Mouse (Mus musculus) limb, embryonic 14.5 days (tissue): ENCODE data around the gene Ephb2. TPM values are rescaled to one million over a fixed set of nuclear protein-coding genes. Genes with fewer than 3 reads are reported as not detected.

Experiments used
- ATAC-seq: fragments of 200-750 bp; cut with Nextera tagmentation; 2 replicates; pipeline ENCODE4 v1.8.0; 2017; ENCODE audit warnings: low read depth, moderate number of reproducible peaks, moderate TSS enrichment; ENCODE audit not compliant: low FRiP score
- DNase-seq: peaks from one replicate; pipeline ENCODE4 v3.0.0-alpha.2; 2015; ENCODE audit warnings: low spot score
- H3K27ac ChIP-seq: fragments of 300-500 bp; sonication (generic); replicated peaks from 2 replicates; pipeline ENCODE4 v1.5.1; 2014; ENCODE audit warnings: low read depth, mild to moderate bottlenecking, low read length, moderate library complexity, mixed read lengths
- H3K27me3 ChIP-seq: fragments of 300-500 bp; sonication (generic); 2 replicates; pipeline ENCODE4 v1.6.1; 2014; ENCODE audit warnings: low read length, mixed read lengths; ENCODE audit not compliant: control insufficient read depth, insufficient read depth
- H3K36me3 ChIP-seq: fragments of 300-500 bp; sonication (generic); 2 replicates; pipeline ENCODE4 v1.6.1; 2014; ENCODE audit warnings: mild to moderate bottlenecking, low read length, moderate library complexity, mixed read lengths; ENCODE audit not compliant: control insufficient read depth, insufficient read depth
- H3K4me1 ChIP-seq: fragments of 300-500 bp; sonication (generic); 2 replicates; pipeline ENCODE4 v1.6.1; 2014; ENCODE audit warnings: antibody characterized with exemption, low read length, mixed read lengths; ENCODE audit not compliant: control insufficient read depth, insufficient read depth
- H3K4me2 ChIP-seq: fragments of 300-500 bp; sonication (generic); replicated peaks from 2 replicates; pipeline ENCODE4 v1.6.1; 2014; ENCODE audit warnings: low read depth, mild to moderate bottlenecking, low read length, moderate library complexity; ENCODE audit not compliant: severe bottlenecking
- H3K4me3 ChIP-seq: fragments of 300-500 bp; sonication (generic); replicated peaks from 2 replicates; pipeline ENCODE4 v1.5.1; 2014; ENCODE audit warnings: low read length
- H3K9ac ChIP-seq: fragments of 300-500 bp; sonication (generic); 2 replicates; pipeline ENCODE4 v1.6.1; 2014; ENCODE audit warnings: mild to moderate bottlenecking, low read depth, low read length, moderate library complexity; ENCODE audit not compliant: severe bottlenecking
- H3K9me3 ChIP-seq: fragments of 300-500 bp; sonication (generic); 2 replicates; pipeline ENCODE4 v1.6.1; 2016; ENCODE audit warnings: low read length; ENCODE audit not compliant: control insufficient read depth
- POLR2A ChIP-seq: fragments of 200-500 bp; IDR thresholded peaks from 2 replicates; pipeline ENCODE4 v1.8.0; 2012; ENCODE audit warnings: inconsistent platforms, mild to moderate bottlenecking, moderate library complexity, borderline replicate concordance; ENCODE audit not compliant: insufficient read depth, insufficient read length; ENCODE audit errors: extremely low read depth
- WGBS: fragments of 180-500 bp; shearing (Covaris S2); extraction: QIAGEN DNeasy Blood & Tissue Kit; methylation state at CpG from one replicate; pipeline ENCODE4 v1.1.7; 2014; 5-methylcytosine and 5-hydroxymethylcytosine counted together
- polyA plus RNA-seq, 2 experiments: library from polyadenylated mRNA; depleted of rRNA in 1 of 2; stranded (reverse) in 1 of 2; unstranded in 1 of 2; fragments of >200 nt; fragmentation: Nextera tagmentation in 1 of 2; extraction: Ambion mirVana in 1 of 2; gene quantifications; 2 replicates each; pipeline versions ENCODE4 v1.2.1 to v1.2.3; 2012 to 2014

The Ephb2 gene
- polyA plus RNA-seq, 2 experiments, result 17.9 to 45.2 TPM

- H3K4me1 ChIP-seq, result peaks cover 43% of the 10 kb centered on the region
- no peak overlapping the region for H3K27ac ChIP-seq
Observed at GRCm38 (mm10) chr4:136807448-136808009, 28.3 kb downstream of the Ephb2 start.

DNA sequence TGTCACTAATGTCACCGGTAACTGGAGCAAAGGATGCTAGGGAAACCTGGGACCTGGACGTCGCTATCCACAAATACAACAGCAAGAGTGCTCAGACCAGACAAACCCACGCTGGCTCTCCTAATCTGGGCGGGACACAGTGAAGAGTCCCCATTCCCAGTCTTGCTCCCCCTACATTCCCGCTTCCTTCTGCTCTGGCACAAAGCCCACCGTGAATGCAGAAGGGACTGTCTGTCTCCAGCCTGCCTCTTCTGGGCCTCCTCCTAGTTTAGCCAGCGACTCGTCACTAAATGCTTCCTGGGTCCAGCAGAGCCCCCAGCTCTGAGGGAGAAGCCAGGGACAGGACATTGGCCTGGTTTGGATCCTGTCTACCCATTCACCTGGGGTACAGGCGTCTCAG, 29.5 kb downstream of the Ephb2 start:
- Histone ChIP-seq H3K4me1 (peaks cover 44% of the 10 kb centered on the region), H3K4me2 (no peak overlapping the region), H3K27me3 (no peaks in the 10 kb centered on the region), H3K9ac (no peak overlapping the region), H3K36me3 (no peaks in the 10 kb centered on the region), H3K9me3 (no peaks in the 10 kb centered on the region), H3K4me3 (no peak overlapping the region), H3K27ac (no peak overlapping the region)
- WGBS, result 76% methylated on average over 10 of the region's 10 CpGs
- TF ChIP-seq POLR2A, result no peak
- DNase-seq (no peak), ATAC-seq (no peak)

More at GRCm38 (mm10) chr4:136807448-136808009, 28.3 kb downstream of the Ephb2 start:
- 54% methylated on average over 11 of the region's 11 CpGs for WGBS
- no peak overlapping the region for H3K9ac ChIP-seq
- no peak overlapping the region for H3K4me2 ChIP-seq
- H3K27me3 ChIP-seq, result no peaks in the 10 kb centered on the region
- no peaks in the 10 kb centered on the region for H3K36me3 ChIP-seq
- DNase-seq, result no peak
- H3K9me3 ChIP-seq, result no peaks in the 10 kb centered on the region
- no peak for TF ChIP-seq POLR2A
- ATAC-seq, result no peak
- H3K4me3 ChIP-seq, result no peak overlapping the region

- no peaks in the 10 kb centered on the region for H3K27me3 ChIP-seq
- peaks cover 56% of the 10 kb centered on the region for H3K4me1 ChIP-seq
- H3K27ac ChIP-seq, result no peak overlapping the region
- H3K9ac ChIP-seq, result no peak overlapping the region
- H3K36me3 ChIP-seq, result no peaks in the 10 kb centered on the region
- no peaks in the 10 kb centered on the region for H3K9me3 ChIP-seq
- ATAC-seq, result no peak
- no peak for TF ChIP-seq POLR2A
- no peak for DNase-seq
- no peak overlapping the region for H3K4me2 ChIP-seq
- 90% methylated on average over 6 of the region's 6 CpGs for WGBS
- H3K4me3 ChIP-seq, result no peak overlapping the region
Observed at GRCm38 (mm10) chr4:136804343-136804742, 31.4 kb downstream of the Ephb2 start.

- Histone ChIP-seq H3K4me3 (no peak overlapping the region), H3K9me3 (no peaks in the 10 kb centered on the region), H3K9ac (no peak overlapping the region), H3K4me1 (peaks cover 50% of the 10 kb centered on the region), H3K27ac (no peak overlapping the region), H3K4me2 (no peak overlapping the region), H3K27me3 (no peaks in the 10 kb centered on the region), H3K36me3 (no peaks in the 10 kb centered on the region)
- 22% methylated on average over 12 of the region's 12 CpGs for WGBS
- no peak for TF ChIP-seq POLR2A
- DNase-seq, result no peak
- ATAC-seq, result no peak
Observed at GRCm38 (mm10) chr4:136802446-136802845, 33.3 kb downstream of the Ephb2 start.

GRCm38 (mm10) chr4:136801944-136802343, 33.8 kb downstream of the Ephb2 start:
- Histone ChIP-seq H3K27ac (no peak overlapping the region), H3K36me3 (no peaks in the 10 kb centered on the region), H3K4me2 (no peak overlapping the region), H3K9me3 (no peaks in the 10 kb centered on the region), H3K4me1 (peaks cover 46% of the 10 kb centered on the region), H3K27me3 (no peaks in the 10 kb centered on the region), H3K4me3 (no peak overlapping the region), H3K9ac (no peak overlapping the region)
- TF ChIP-seq POLR2A, result no peak
- DNase-seq (no peak), ATAC-seq (no peak)
- WGBS, result 84% methylated on average over 5 of the region's 5 CpGs
